Mouse (Mus musculus) midbrain, embryonic 11.5 days (tissue): ENCODE results near the gene Mndal. TPM values are rescaled to one million over a fixed set of nuclear protein-coding genes. Genes with fewer than 3 reads are reported as not detected.
"Not testable (repeated sequence)": the region's sequence is repeated elsewhere in the genome, so short reads cannot be mapped to it uniquely, and the experiment has no call there.

Source experiments
- ATAC-seq: fragments of 200-750 bp; cut with Nextera tagmentation; 2 replicates; pipeline ENCODE4 v1.8.0; 2017; ENCODE audit warnings: moderate TSS enrichment, moderate library complexity; ENCODE audit not compliant: low FRiP score
- DNase-seq: peaks from one replicate; pipeline ENCODE4 v3.0.0; 2015; ENCODE audit warnings: low spot score; ENCODE audit errors: missing footprints
- H3K27ac ChIP-seq: fragments of 300-500 bp; sonication (generic); 2 replicates; pipeline ENCODE4 v1.5.1; 2014; ENCODE audit warnings: low read depth, low read length
- H3K27me3 ChIP-seq: fragments of 300-500 bp; sonication (generic); 2 replicates; pipeline ENCODE4 v1.6.1; 2014; ENCODE audit warnings: mild to moderate bottlenecking, low read length, moderate library complexity, mixed read lengths; ENCODE audit not compliant: control insufficient read depth, insufficient read depth
- H3K36me3 ChIP-seq: fragments of 300-500 bp; sonication (generic); 2 replicates; pipeline ENCODE4 v1.6.1; 2014; ENCODE audit warnings: mild to moderate bottlenecking, low read length, moderate library complexity, mixed read lengths; ENCODE audit not compliant: control insufficient read depth, insufficient read depth
- H3K4me1 ChIP-seq: fragments of 300-500 bp; sonication (generic); 2 replicates; pipeline ENCODE4 v1.6.1; 2014; ENCODE audit warnings: low read length; ENCODE audit not compliant: control insufficient read depth, insufficient read depth
- H3K4me2 ChIP-seq: fragments of 300-500 bp; sonication (generic); 2 replicates; pipeline ENCODE4 v1.6.1; 2014; ENCODE audit warnings: mild to moderate bottlenecking, moderate library complexity
- H3K4me3 ChIP-seq: fragments of 300-500 bp; sonication (generic); 2 replicates; pipeline ENCODE4 v1.5.1; 2014; ENCODE audit warnings: low read depth, low read length
- H3K9ac ChIP-seq: fragments of 300-500 bp; sonication (generic); 2 replicates; pipeline ENCODE4 v1.6.1; 2014; ENCODE audit warnings: low read length
- H3K9me3 ChIP-seq: fragments of 300-500 bp; sonication (generic); 2 replicates; pipeline ENCODE4 v1.6.1; 2016; ENCODE audit warnings: low read length; ENCODE audit not compliant: control insufficient read depth
- WGBS: fragments of 180-500 bp; shearing (Covaris S2); extraction: QIAGEN DNeasy Blood & Tissue Kit; methylation state at CpG from one replicate; pipeline ENCODE4 v1.1.7; 2014; 5-methylcytosine and 5-hydroxymethylcytosine counted together
- polyA plus RNA-seq: library from polyadenylated mRNA; unstranded; fragments of >200 nt; fragmentation: Nextera tagmentation; extraction: Ambion mirVana; gene quantifications from 2 replicates; pipeline ENCODE4 v1.2.1, GENCODE M21; 2014

Gene Mndal
- polyA plus RNA-seq, 1 experiment from 2014 or later, result 0.36 TPM

GRCm38 (mm10) chr1:173877125-173877524 lies 65.2 kb downstream of the Mndal start:
- not testable (repeated sequence) for ATAC-seq, H3K9ac ChIP-seq, DNase-seq, H3K27ac ChIP-seq, H3K4me1 ChIP-seq, H3K27me3 ChIP-seq, H3K4me3 ChIP-seq, H3K4me2 ChIP-seq, H3K9me3 ChIP-seq, H3K36me3 ChIP-seq
- WGBS, result 71% methylated on average over 1 of the region's 1 CpGs

GRCm38 (mm10) chr1:173868586-173868985 lies 73.7 kb downstream of the Mndal start:
- not testable (repeated sequence) for H3K36me3 ChIP-seq, H3K4me1 ChIP-seq, H3K9ac ChIP-seq, H3K4me3 ChIP-seq, H3K9me3 ChIP-seq, H3K27me3 ChIP-seq, DNase-seq, H3K27ac ChIP-seq, ATAC-seq, H3K4me2 ChIP-seq
- WGBS, result 81% methylated on average over 1 of the region's 1 CpGs

DNA sequence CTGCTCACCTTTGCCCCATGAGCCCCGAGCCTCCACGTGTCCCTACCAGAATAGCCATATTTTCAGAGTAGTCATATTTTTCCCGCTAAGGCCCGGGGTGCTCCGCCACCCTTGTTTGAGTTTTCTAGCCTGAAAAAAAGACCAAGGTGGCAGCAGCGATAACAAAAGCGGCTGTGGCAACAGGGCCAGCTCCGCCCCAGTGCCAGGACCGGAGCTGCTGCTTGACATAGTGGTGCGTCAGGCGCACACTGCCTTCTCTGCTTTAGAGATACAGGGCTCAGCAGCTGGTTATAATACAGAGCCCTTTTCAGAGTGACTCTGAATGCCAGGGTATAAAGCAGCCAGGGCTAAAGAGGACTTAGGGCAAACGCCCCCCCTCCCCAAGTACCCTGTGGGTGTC lies 75.8 kb downstream of the Mndal start:
- Histone ChIP-seq H3K9me3 (no peaks in the 10 kb centered on the region), H3K36me3 (no peaks in the 10 kb centered on the region), H3K4me1 (no peaks in the 10 kb centered on the region), H3K4me2 (no peak overlapping the region), H3K27ac (no peak overlapping the region), H3K27me3 (no peaks in the 10 kb centered on the region), H3K9ac (no peak overlapping the region), H3K4me3 (no peak overlapping the region)
- ATAC-seq, result no peak
- 88% methylated on average over 12 of the region's 12 CpGs for WGBS
- no peak for DNase-seq

DNA sequence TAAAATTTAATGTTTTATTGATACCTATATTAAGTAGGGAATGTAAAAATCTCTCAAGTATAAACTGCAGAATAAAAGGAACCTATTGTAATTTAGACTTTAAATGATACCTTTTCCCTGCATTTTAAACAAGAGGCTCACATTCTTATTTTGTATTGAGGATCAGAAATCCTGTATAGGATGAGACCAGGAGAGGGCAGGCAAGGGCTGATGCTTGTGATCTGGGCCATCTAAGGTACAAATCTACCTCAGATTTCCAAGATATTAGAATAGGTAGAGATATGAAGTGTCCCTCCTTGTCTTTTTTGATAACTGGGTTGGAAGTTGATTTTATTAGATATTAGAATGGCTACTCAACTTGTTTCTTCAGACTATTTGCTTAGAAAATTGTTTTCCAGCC lies 88.6 kb downstream of the Mndal start:
- H3K4me2 ChIP-seq, DNase-seq, ATAC-seq: not testable (repeated sequence)

GRCm38 (mm10) chr1:173852853-173853252 lies 89.4 kb downstream of the Mndal start:
- H3K4me2 ChIP-seq, H3K4me1 ChIP-seq, DNase-seq, H3K4me3 ChIP-seq, H3K27me3 ChIP-seq, H3K36me3 ChIP-seq, H3K27ac ChIP-seq, H3K9ac ChIP-seq, H3K9me3 ChIP-seq: not testable (repeated sequence)
- 62% methylated on average over 4 of the region's 4 CpGs for WGBS
- ATAC-seq, result 0 out of 2 replicates have a peak, but pooled peaks have one; percentile 35

More for the DNA sequence above, 88.6 kb downstream of the Mndal start:
- H3K9me3 ChIP-seq, H3K4me3 ChIP-seq, H3K27me3 ChIP-seq, H3K4me1 ChIP-seq, H3K9ac ChIP-seq, H3K27ac ChIP-seq, H3K36me3 ChIP-seq: not testable (repeated sequence)

GRCm38 (mm10) chr1:173846193-173846592 lies 96.1 kb downstream of the Mndal start:
- DNase-seq, H3K36me3 ChIP-seq, H3K27ac ChIP-seq, H3K27me3 ChIP-seq, ATAC-seq, H3K9ac ChIP-seq, H3K9me3 ChIP-seq, H3K4me3 ChIP-seq, H3K4me2 ChIP-seq, H3K4me1 ChIP-seq: not testable (repeated sequence)
- 91% methylated on average over 4 of the region's 4 CpGs for WGBS

DNA sequence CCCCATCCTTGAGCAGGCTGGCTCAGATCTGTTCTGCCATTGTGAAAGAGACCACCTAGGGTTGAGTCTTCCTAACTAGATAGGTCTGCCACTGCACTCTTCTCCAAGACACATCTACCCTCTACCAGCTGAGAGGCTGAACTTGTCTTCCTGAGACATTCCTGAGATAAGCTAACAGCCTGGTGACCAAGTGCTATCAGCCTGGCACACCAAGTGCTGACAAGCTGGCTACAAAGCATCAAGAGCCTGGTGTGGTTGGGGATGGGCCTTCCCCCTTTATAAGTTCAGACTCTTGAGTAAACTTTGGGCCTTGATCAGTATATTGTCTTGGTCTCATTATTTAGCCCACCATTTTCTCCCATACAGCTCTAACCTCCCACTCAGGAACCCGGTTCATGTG lies 97.5 kb downstream of the Mndal start:
- Histone ChIP-seq H3K36me3 (no peaks in the 10 kb centered on the region), H3K4me3 (no peak overlapping the region), H3K27ac (no peak overlapping the region), H3K9ac (no peak overlapping the region), H3K4me1 (no peaks in the 10 kb centered on the region), H3K27me3 (no peaks in the 10 kb centered on the region), H3K4me2 (no peak overlapping the region), H3K9me3 (no peaks in the 10 kb centered on the region)
- ATAC-seq (no peak), DNase-seq (no peak)
- 91% methylated on average over 1 of the region's 1 CpGs for WGBS

DNA sequence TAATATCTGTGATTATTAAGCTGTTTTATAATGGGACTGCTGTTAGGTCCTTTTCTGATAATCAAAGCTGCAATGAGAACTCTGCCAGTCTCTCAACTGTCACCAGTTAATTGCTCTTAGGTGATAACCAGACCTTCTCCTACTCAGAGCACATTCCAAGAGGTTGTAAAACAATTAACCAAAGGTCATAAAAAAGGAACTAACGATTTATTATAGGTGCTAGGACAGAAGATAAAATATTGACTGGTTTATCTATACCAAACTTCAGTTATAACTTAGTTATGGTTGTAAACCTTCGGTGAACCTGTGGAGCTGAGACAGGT lies 120.8 kb downstream of the Mndal start:
- H3K27ac ChIP-seq, H3K4me1 ChIP-seq, ATAC-seq, H3K36me3 ChIP-seq, DNase-seq, H3K9ac ChIP-seq, H3K4me3 ChIP-seq, H3K4me2 ChIP-seq, H3K9me3 ChIP-seq, H3K27me3 ChIP-seq: not testable (repeated sequence)
- 93% methylated on average over 2 of the region's 2 CpGs for WGBS

- not testable (repeated sequence) for H3K27ac ChIP-seq, H3K36me3 ChIP-seq, H3K27me3 ChIP-seq, H3K9me3 ChIP-seq, ATAC-seq, H3K4me2 ChIP-seq, H3K4me1 ChIP-seq, H3K4me3 ChIP-seq, DNase-seq, H3K9ac ChIP-seq
- 82% methylated on average over 2 of the region's 2 CpGs for WGBS
These were observed 121.4 kb downstream of the Mndal start for GRCm38 (mm10) chr1:173820794-173821480.
